Mouse (Mus musculus) myocyte (in vitro differentiated cells): ENCODE results near the gene Fhl2. TPM values are rescaled to one million over a fixed set of nuclear protein-coding genes. Genes with fewer than 3 reads are reported as not detected.

Source experiments
- H3K27me3 ChIP-seq: one replicate; pipeline ENCODE4 v1.6.1; 2011; ENCODE audit not compliant: control insufficient read depth, insufficient read depth, insufficient read length
- H3K36me3 ChIP-seq: one replicate; pipeline ENCODE4 v1.6.1; 2011; ENCODE audit not compliant: control insufficient read depth, insufficient read depth
- H3K4me2 ChIP-seq: one replicate; pipeline ENCODE4 v1.6.1; 2011; ENCODE audit warnings: low read depth, control low read depth
- H3K4me3 ChIP-seq: one replicate; pipeline ENCODE4 v1.5.1; 2011; ENCODE audit warnings: mild to moderate bottlenecking, control low read depth, moderate library complexity
- H3K79me2 ChIP-seq: one replicate; pipeline ENCODE4 v1.6.1; 2011; ENCODE audit not compliant: control insufficient read depth, insufficient read depth
- H3ac ChIP-seq: one replicate; pipeline ENCODE4 v1.6.1; 2011; ENCODE audit not compliant: control insufficient read depth, insufficient read length
- CEBPB ChIP-seq: IDR thresholded peaks from 2 replicates; pipeline ENCODE4 v1.6.1; 2011; ENCODE audit warnings: mild to moderate bottlenecking, moderate library complexity; ENCODE audit not compliant: poor library complexity, insufficient read depth, severe bottlenecking
- E2F4 ChIP-seq: IDR thresholded peaks from one replicate; pipeline ENCODE4 v1.6.1; 2011; ENCODE audit warnings: mild to moderate bottlenecking, control low read depth, moderate library complexity; ENCODE audit not compliant: insufficient read depth
- MAX ChIP-seq: IDR thresholded peaks from one replicate; pipeline ENCODE4 v1.6.1; 2011; ENCODE audit warnings: low read depth, mild to moderate bottlenecking, control low read depth
- MYOD1 ChIP-seq, 3 experiments: IDR thresholded peaks; one replicate each; pipeline ENCODE4 v1.6.1; 2011; ENCODE audit warnings: control low read depth in 2 of 3, low read depth in 2 of 3, mild to moderate bottlenecking in 2 of 3, moderate library complexity in 1 of 3; ENCODE audit not compliant: insufficient read length in 2 of 3, control insufficient read depth in 1 of 3
- MYOG ChIP-seq, 3 experiments: IDR thresholded peaks; one replicate each; pipeline ENCODE4 v1.6.1; 2011; ENCODE audit warnings: control low read depth in 2 of 3, low read depth in 2 of 3, mild to moderate bottlenecking in 2 of 3; ENCODE audit not compliant: insufficient read length in 2 of 3, control insufficient read depth in 1 of 3, insufficient read depth in 1 of 3
- POLR2A ChIP-seq: IDR thresholded peaks from one replicate; pipeline ENCODE4 v1.6.1; 2011; ENCODE audit warnings: low read depth, mild to moderate bottlenecking, control low read depth, moderate library complexity; ENCODE audit not compliant: insufficient read length
- POLR2AphosphoS2 ChIP-seq: IDR thresholded peaks from one replicate; pipeline ENCODE4 v1.6.1; 2011; ENCODE audit warnings: low read depth, control low read depth; ENCODE audit not compliant: insufficient read length
- REST ChIP-seq: IDR thresholded peaks from one replicate; pipeline ENCODE4 v1.6.1; 2011; ENCODE audit warnings: mild to moderate bottlenecking, control low read depth, moderate library complexity; ENCODE audit not compliant: insufficient read depth, insufficient read length
- SRF ChIP-seq: IDR thresholded peaks from one replicate; pipeline ENCODE4 v1.6.1; 2011; ENCODE audit warnings: low read depth; ENCODE audit not compliant: control insufficient read depth, insufficient read length
- TCF12 ChIP-seq: IDR thresholded peaks from one replicate; pipeline ENCODE4 v1.6.1; 2011; ENCODE audit warnings: mild to moderate bottlenecking, control low read depth; ENCODE audit not compliant: poor library complexity, insufficient read depth, severe bottlenecking
- TCF3 ChIP-seq: IDR thresholded peaks from one replicate; pipeline ENCODE4 v1.6.1; 2011; ENCODE audit warnings: low read depth, control low read depth; ENCODE audit not compliant: insufficient read length
- USF1 ChIP-seq: IDR thresholded peaks from one replicate; pipeline ENCODE4 v1.6.1; 2011; ENCODE audit warnings: low read depth, mild to moderate bottlenecking, control low read depth, moderate library complexity
- polyA plus RNA-seq: library from polyadenylated mRNA; unstranded; fragments of >200 nt; fragmentation: generic; extraction: Trizol; gene quantifications from one replicate; pipeline ENCODE4 v1.2.1, GENCODE M21; 2012; ENCODE audit warnings: missing spikeins

Gene Fhl2
- polyA plus RNA-seq, 1 experiment = 58.2 TPM

GRCm38 (mm10) chr1:43144338-43144906 lies 52.4 kb downstream of the Fhl2 start:
- Histone ChIP-seq H3K4me2 (no peak overlapping the region), H3ac (no peak overlapping the region), H3K79me2 (peaks cover 51% of the 10 kb centered on the region), H3K27me3 (no peaks in the 10 kb centered on the region), H3K4me3 (no peak overlapping the region), H3K36me3 (peaks cover 23% of the 10 kb centered on the region)
- TF ChIP-seq TCF12 (no peak), MAX (no peak), SRF (no peak), MYOD1 (IDR thresholded peaks at IDR 0.05; ENCODE audit: control insufficient read depth in 1 of 3, insufficient read length in 2 of 3, low read depth in 2 of 3) (no peak)

DNA sequence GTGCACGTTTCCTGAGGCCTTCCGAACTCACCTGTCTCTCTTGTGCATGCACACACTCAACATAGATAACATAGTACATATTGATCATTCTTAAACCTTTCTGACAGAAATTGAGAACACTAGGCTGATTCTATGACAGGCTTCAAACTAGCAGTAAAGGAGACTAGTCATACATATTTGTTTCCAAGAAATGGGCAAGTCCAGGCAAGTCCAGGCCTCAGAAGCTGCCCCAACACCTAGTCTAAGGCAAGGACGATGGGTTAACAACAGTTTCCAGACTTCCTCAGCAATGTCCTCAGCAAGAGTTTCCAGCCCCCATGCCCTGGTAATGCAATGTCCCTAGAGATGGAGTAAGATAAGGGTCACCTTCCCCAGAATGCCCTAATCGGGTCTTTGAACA lies 53.0 kb downstream of the Fhl2 start:
- Histone ChIP-seq H3K27me3 (no peaks in the 10 kb centered on the region), H3K79me2 (peaks cover 56% of the 10 kb centered on the region), H3K4me2 (peak overlapping the region; percentile 70), H3K36me3 (peaks cover 18% of the 10 kb centered on the region), H3K4me3 (no peak overlapping the region), H3ac (no peak overlapping the region)
- TF ChIP-seq POLR2AphosphoS2 = no peak
- no peak for TF ChIP-seq SRF
- TF ChIP-seq TCF3 = no peak
- no peak for TF ChIP-seq MYOG (IDR thresholded peaks at IDR 0.05; ENCODE audit: control insufficient read depth in 1 of 3, insufficient read depth in 1 of 3, insufficient read length in 2 of 3, low read depth in 2 of 3)
- no peak for TF ChIP-seq USF1
- no peak for TF ChIP-seq CEBPB
- no peak for TF ChIP-seq POLR2A
- no peak for TF ChIP-seq REST
- no peak for TF ChIP-seq E2F4
- TF ChIP-seq MYOD1 (IDR thresholded peaks at IDR 0.05; ENCODE audit: control insufficient read depth in 1 of 3, insufficient read length in 2 of 3, low read depth in 2 of 3) = no peak
- TF ChIP-seq TCF12 = no peak
- TF ChIP-seq MAX = no peak

GRCm38 (mm10) chr1:43143284-43143683 lies 53.5 kb downstream of the Fhl2 start:
- Histone ChIP-seq H3K79me2 (peaks cover 56% of the 10 kb centered on the region), H3K4me3 (no peak overlapping the region), H3K36me3 (peaks cover 15% of the 10 kb centered on the region), H3K27me3 (no peaks in the 10 kb centered on the region), H3ac (no peak overlapping the region), H3K4me2 (peak overlapping the region; percentile 70)
- TF ChIP-seq TCF3 = no peak
- no peak for TF ChIP-seq SRF
- TF ChIP-seq TCF12 = no peak
- no peak for TF ChIP-seq MYOG (IDR thresholded peaks at IDR 0.05; ENCODE audit: control insufficient read depth in 1 of 3, insufficient read depth in 1 of 3, insufficient read length in 2 of 3, low read depth in 2 of 3)
- no peak for TF ChIP-seq MYOD1 (IDR thresholded peaks at IDR 0.05; ENCODE audit: control insufficient read depth in 1 of 3, insufficient read length in 2 of 3, low read depth in 2 of 3)
- no peak for TF ChIP-seq USF1
- TF ChIP-seq E2F4 = no peak
- TF ChIP-seq POLR2AphosphoS2 = no peak
- TF ChIP-seq MAX = no peak
- TF ChIP-seq CEBPB = no peak
- TF ChIP-seq POLR2A = no peak
- TF ChIP-seq REST = no peak

DNA sequence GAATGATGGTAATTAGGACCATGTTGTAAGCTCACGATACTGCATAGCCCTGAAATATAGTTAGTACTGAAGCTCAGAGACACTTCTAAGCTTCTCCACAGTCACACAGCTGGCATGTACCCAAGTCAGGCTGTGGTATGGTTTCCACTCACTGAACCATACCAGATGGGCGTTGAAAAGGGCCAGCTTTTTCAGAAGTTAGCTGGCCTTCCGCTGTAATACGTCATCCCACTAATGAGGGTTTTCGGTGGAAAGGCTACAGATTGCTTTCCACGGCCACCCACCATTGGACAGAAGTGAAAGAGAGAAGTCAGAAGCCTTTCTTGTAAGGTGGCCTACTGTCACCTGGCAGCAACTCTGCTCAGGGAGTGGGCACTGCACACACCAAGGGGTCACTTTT lies 53.9 kb downstream of the Fhl2 start:
- Histone ChIP-seq H3K27me3 (no peaks in the 10 kb centered on the region), H3ac (no peak overlapping the region), H3K4me3 (no peak overlapping the region), H3K79me2 (peaks cover 53% of the 10 kb centered on the region), H3K36me3 (peaks cover 15% of the 10 kb centered on the region), H3K4me2 (peak overlapping the region; percentile 70)
- TF ChIP-seq SRF (no peak), MYOG (IDR thresholded peaks at IDR 0.05; ENCODE audit: control insufficient read depth in 1 of 3, insufficient read depth in 1 of 3, insufficient read length in 2 of 3, low read depth in 2 of 3) (no peak), CEBPB (no peak), TCF12 (no peak), MYOD1 (IDR thresholded peaks at IDR 0.05; ENCODE audit: control insufficient read depth in 1 of 3, insufficient read length in 2 of 3, low read depth in 2 of 3) (no peak), POLR2A (no peak)

GRCm38 (mm10) chr1:43141555-43141961 lies 55.2 kb downstream of the Fhl2 start:
- Histone ChIP-seq H3K79me2 (peaks cover 47% of the 10 kb centered on the region), H3K27me3 (no peaks in the 10 kb centered on the region), H3ac (no peak overlapping the region), H3K4me2 (peak overlapping the region; percentile 70), H3K4me3 (peak overlapping the region; percentile 3), H3K36me3 (peaks cover 24% of the 10 kb centered on the region)
- TF ChIP-seq MYOG (IDR thresholded peaks at IDR 0.05; ENCODE audit: control insufficient read depth in 1 of 3, insufficient read depth in 1 of 3, insufficient read length in 2 of 3, low read depth in 2 of 3) = peak; percentile 89 to 98 (median 92)
- TF ChIP-seq POLR2A = no peak
- TF ChIP-seq POLR2AphosphoS2 = no peak
- no peak for TF ChIP-seq REST
- TF ChIP-seq TCF12 = peak; percentile 31
- TF ChIP-seq MYOD1 (IDR thresholded peaks at IDR 0.05; ENCODE audit: control insufficient read depth in 1 of 3, insufficient read length in 2 of 3, low read depth in 2 of 3) = peak; percentile 75 to 95 (median 95)
- TF ChIP-seq MAX = no peak
- TF ChIP-seq TCF3 = peak; percentile 36
- no peak for TF ChIP-seq USF1
- TF ChIP-seq SRF = no peak
- TF ChIP-seq E2F4 = no peak
